Mouse (Mus musculus): ENCODE measurements at regions not wholly inside any gene's neighbourhood (a gene's known extent, or its start where the extent isn't known, plus 50 kb on each side); places are given as distances from the start of the nearest gene placed in this dataset.
A peak's percentile ranks its signal among the peaks of the same experiment; 100 is the strongest.

DNA sequence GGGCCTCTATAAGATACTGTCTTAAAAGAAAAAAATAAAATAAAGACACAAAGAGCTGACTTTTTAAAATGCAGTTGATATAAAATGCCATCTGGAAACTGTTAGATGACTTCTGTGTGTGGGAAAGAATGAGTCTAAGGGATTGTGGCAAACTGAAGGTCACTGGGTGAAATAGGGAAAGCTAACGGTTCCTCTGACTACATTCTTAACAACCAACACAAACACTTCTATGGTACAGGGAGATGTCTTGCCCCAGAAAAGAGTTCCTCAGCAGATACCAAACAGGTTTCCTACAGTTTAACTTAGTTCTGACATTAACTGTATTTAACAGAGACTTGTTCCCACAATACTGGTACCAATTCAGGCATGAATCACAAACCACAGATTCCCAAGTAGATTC is 103.6 kb upstream of the Nt5c1b start:
- no peak overlapping the region for H3K4me2 ChIP-seq (replicated peaks; ENCODE audit: low read depth)
- H3K36me3 ChIP-seq (ENCODE audit: control insufficient read depth, insufficient read depth): no peaks in the 10 kb centered on the region
- H3K4me3 ChIP-seq (ENCODE audit: low read depth, low read length): no peak overlapping the region
- H3K4me1 ChIP-seq (replicated peaks; ENCODE audit: control insufficient read depth, insufficient read depth, low read length): no peaks in the 10 kb centered on the region
- no peaks in the 10 kb centered on the region for H3K27me3 ChIP-seq (replicated peaks; ENCODE audit: control insufficient read depth, insufficient read depth, low read length)
- H3K27ac ChIP-seq (ENCODE audit: low read depth, low read length): no peak overlapping the region
- 62% methylated on average over 1 of the region's 1 CpGs for WGBS
- H3K9me3 ChIP-seq (ENCODE audit: control insufficient read depth): no peaks in the 10 kb centered on the region
- no peak overlapping the region for H3K9ac ChIP-seq (ENCODE audit: low read depth, low read length)
- ATAC-seq: no peak
- TF ChIP-seq CTCF (IDR thresholded peaks at IDR 0.05; ENCODE audit: low read depth): no peak

DNA sequence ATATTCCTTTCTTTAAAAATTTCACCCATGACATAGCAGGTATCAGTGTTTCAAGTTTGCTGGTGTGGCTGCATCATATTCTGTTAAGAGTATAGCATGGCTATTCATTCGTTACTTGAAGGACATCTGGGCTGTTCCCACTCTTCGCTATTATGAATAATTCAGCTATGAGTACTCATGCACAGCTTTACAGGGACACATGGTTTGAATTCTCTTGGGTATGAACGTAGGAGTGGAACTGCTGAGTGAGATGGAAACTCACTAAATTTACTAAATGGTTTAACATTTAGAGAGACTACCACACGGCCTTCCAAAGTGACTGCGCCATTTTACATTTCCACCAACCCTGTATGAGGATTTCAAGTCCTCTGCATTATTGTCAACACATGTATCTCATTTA is 97.7 kb upstream of the Nt5c1b start:
- Histone ChIP-seq H3K4me3 (ENCODE audit: low read depth, low read length) (no peak overlapping the region), H3K27ac (ENCODE audit: low read depth, low read length) (no peak overlapping the region), H3K27me3 (replicated peaks; ENCODE audit: control insufficient read depth, insufficient read depth, low read length) (no peaks in the 10 kb centered on the region), H3K9me3 (ENCODE audit: control insufficient read depth) (no peaks in the 10 kb centered on the region), H3K9ac (ENCODE audit: low read depth, low read length) (no peak overlapping the region), H3K36me3 (ENCODE audit: control insufficient read depth, insufficient read depth) (no peaks in the 10 kb centered on the region), H3K4me1 (replicated peaks; ENCODE audit: control insufficient read depth, insufficient read depth, low read length) (no peaks in the 10 kb centered on the region), H3K4me2 (replicated peaks; ENCODE audit: low read depth) (no peak overlapping the region)
- ATAC-seq: no peak
- TF ChIP-seq CTCF (IDR thresholded peaks at IDR 0.05; ENCODE audit: low read depth): no peak
- 91% methylated on average over 5 of the region's 5 CpGs for WGBS

DNA sequence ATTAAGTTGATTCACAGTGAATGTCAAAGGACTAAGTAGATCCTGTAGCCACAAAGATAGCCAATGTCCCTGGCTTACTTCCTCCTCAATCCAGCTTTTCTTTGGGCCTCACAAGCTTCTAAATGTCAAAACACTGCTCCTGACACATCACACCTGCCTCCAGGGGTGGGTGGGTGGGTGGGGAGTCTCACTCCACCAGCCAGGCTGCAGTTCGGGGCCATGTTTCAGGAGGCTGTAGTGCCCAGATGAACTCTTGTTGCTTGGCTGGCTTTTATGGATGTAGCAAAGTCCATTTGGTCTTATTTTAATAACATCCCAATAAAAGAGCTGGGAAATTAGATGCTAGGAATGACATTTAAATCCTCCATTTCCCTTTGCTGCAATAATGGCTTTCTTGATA is 94.5 kb upstream of the Nt5c1b start:
- ATAC-seq: peak; percentile 64
- 52% methylated on average over 1 of the region's 1 CpGs for WGBS

DNA sequence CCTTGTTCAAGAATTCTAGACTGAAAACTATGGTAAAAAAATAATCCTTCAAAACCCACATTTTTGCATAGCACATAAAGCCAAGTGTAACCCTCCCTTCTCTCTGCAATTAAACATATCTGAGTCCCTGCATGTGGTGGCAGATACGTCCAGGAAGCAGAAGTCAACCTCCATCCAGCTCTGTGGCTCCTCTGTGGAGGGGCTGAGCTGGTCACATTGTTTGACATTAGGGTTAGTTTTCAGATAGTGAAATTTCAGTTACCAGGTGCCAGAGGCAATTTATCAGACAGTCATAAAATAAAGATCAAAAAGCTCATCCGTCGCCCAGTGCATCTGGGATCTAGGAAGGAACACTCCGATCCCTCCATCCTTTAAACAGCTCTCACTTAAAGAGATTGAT is 77.1 kb upstream of the Nt5c1b start:
- Histone ChIP-seq H3K27ac (ENCODE audit: low read depth, low read length) (no peak overlapping the region), H3K4me2 (replicated peaks; ENCODE audit: low read depth) (no peak overlapping the region), H3K36me3 (ENCODE audit: control insufficient read depth, insufficient read depth) (no peaks in the 10 kb centered on the region), H3K4me1 (replicated peaks; ENCODE audit: control insufficient read depth, insufficient read depth, low read length) (no peaks in the 10 kb centered on the region), H3K4me3 (ENCODE audit: low read depth, low read length) (no peak overlapping the region), H3K9ac (ENCODE audit: low read depth, low read length) (no peak overlapping the region), H3K9me3 (ENCODE audit: control insufficient read depth) (no peaks in the 10 kb centered on the region), H3K27me3 (replicated peaks; ENCODE audit: control insufficient read depth, insufficient read depth, low read length) (no peaks in the 10 kb centered on the region)
- 24% methylated on average over 4 of the region's 4 CpGs for WGBS
- no peak for TF ChIP-seq CTCF (IDR thresholded peaks at IDR 0.05; ENCODE audit: low read depth)
- no peak for ATAC-seq

More for the DNA sequence above, 94.5 kb upstream of the Nt5c1b start:
- TF ChIP-seq CTCF (IDR thresholded peaks at IDR 0.05; ENCODE audit: low read depth): no peak
- Histone ChIP-seq H3K4me2 (replicated peaks; ENCODE audit: low read depth) (no peak overlapping the region), H3K9ac (ENCODE audit: low read depth, low read length) (no peak overlapping the region), H3K27ac (ENCODE audit: low read depth, low read length) (no peak overlapping the region), H3K4me1 (replicated peaks; ENCODE audit: control insufficient read depth, insufficient read depth, low read length) (no peaks in the 10 kb centered on the region), H3K9me3 (ENCODE audit: control insufficient read depth) (no peaks in the 10 kb centered on the region), H3K36me3 (ENCODE audit: control insufficient read depth, insufficient read depth) (no peaks in the 10 kb centered on the region), H3K4me3 (ENCODE audit: low read depth, low read length) (no peak overlapping the region), H3K27me3 (replicated peaks; ENCODE audit: control insufficient read depth, insufficient read depth, low read length) (no peaks in the 10 kb centered on the region)

DNA sequence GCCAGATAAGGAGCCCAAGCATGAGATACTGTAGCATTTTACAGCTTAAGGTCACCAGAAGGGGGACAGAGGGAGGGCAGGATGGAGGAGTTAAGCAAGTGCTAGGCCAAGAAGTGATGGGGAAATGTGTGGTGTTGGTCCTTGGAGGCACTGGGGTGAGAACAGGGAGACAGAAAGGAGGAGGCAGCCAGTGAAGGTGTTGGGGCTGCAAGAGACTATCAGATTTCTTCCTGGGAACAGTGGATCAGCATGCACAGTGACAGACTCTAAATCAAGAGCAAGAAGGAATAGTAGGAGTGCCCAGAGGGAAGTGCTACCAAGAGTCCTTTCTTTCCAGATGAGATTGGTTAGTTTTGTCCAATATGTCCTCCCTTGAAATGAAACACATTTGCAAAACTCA is 63.8 kb upstream of the Nt5c1b start:
- no peaks in the 10 kb centered on the region for H3K9me3 ChIP-seq (ENCODE audit: control insufficient read depth)
- no peak for TF ChIP-seq CTCF (IDR thresholded peaks at IDR 0.05; ENCODE audit: low read depth)
- ATAC-seq: no peak
- H3K27me3 ChIP-seq (replicated peaks; ENCODE audit: control insufficient read depth, insufficient read depth, low read length): no peaks in the 10 kb centered on the region
- no peak overlapping the region for H3K4me3 ChIP-seq (ENCODE audit: low read depth, low read length)
- H3K9ac ChIP-seq (ENCODE audit: low read depth, low read length): no peak overlapping the region
- no peaks in the 10 kb centered on the region for H3K36me3 ChIP-seq (ENCODE audit: control insufficient read depth, insufficient read depth)
- H3K27ac ChIP-seq (ENCODE audit: low read depth, low read length): no peak overlapping the region
- H3K4me1 ChIP-seq (replicated peaks; ENCODE audit: control insufficient read depth, insufficient read depth, low read length): no peaks in the 10 kb centered on the region
- H3K4me2 ChIP-seq (replicated peaks; ENCODE audit: low read depth): no peak overlapping the region
